Mouse (Mus musculus) gastrocnemius, adult 2 months (tissue): ENCODE results near the gene Piga. TPM values are rescaled to one million over a fixed set of nuclear protein-coding genes. Genes with fewer than 3 reads are reported as not detected.

Source experiments
- DNase-seq: peaks from one replicate; pipeline ENCODE4 v3.0.0; 2022
- H3K27ac ChIP-seq: fragments of 200-600 bp; 2 replicates; pipeline ENCODE4 v1.8.1; 2022; ENCODE audit warnings: mild to moderate bottlenecking
- H3K4me3 ChIP-seq: fragments of 200-600 bp; 2 replicates; pipeline ENCODE4 v1.8.1; 2022; ENCODE audit warnings: mild to moderate bottlenecking, moderate library complexity
- CTCF ChIP-seq: fragments of 200-600 bp; IDR thresholded peaks from 2 replicates; pipeline ENCODE4 v1.8.1; 2022; ENCODE audit warnings: antibody characterized with exemption, mild to moderate bottlenecking, moderate library complexity
- intact Hi-C: fragments of 180-260 bp; cut with DNase I; formaldehyde crosslinking; loops from one replicate; pipeline ENCODE4 v1.15.1; 2025
- total RNA-seq, 2 experiments: library from RNA; stranded (reverse); gene quantifications; 2 replicates each; pipeline ENCODE4 v1.2.3; 2021

Gene Piga
- total RNA-seq, 2 experiments from 2014 or later = 1.6 to 2.1 TPM

DNA sequence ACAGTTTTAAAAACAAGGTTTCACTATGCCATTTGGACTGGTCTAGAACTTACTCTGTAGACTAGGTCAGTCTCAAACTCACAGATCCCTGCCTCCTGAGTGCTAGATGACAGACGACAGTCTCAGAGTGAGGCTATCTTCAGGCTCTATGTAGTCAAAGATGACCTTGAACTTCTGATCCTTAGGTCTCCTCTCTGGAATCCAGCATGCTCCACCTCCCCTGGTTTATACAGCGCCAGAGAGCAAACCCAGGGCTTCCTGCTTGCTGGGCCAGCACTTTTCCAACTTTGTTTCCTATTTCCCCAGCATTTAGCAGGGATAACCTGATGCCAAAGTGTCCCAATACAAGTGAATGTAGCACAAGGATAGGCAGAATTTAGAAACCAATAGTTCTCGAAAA is 21.1 kb downstream of the Piga start:
- no peak for TF ChIP-seq CTCF
- no peak for DNase-seq
- Histone ChIP-seq H3K4me3 (peak overlapping the region; percentile 65), H3K27ac (peak overlapping the region; percentile 89)
- intact Hi-C loops = loop anchor here (10.0 kb wide), 1 partner anchor 136 kb away; no protein-coding TSS in a partner anchor

- H3K27ac ChIP-seq = peak overlapping the region; percentile 89
- peak overlapping the region; percentile 65 for H3K4me3 ChIP-seq
- DNase-seq = no peak
- intact Hi-C loops = loop anchor here (10.0 kb wide), 1 partner anchor 137 kb away; no protein-coding TSS in a partner anchor
- TF ChIP-seq CTCF = no peak
These were observed 21.7 kb downstream of the Piga start for GRCm38 (mm10) chrX:164441306-164441705.

GRCm38 (mm10) chrX:164445601-164446000 is 26.0 kb downstream of the Piga start:
- Histone ChIP-seq H3K27ac (no peak overlapping the region), H3K4me3 (no peak overlapping the region)
- TF ChIP-seq CTCF = no peak
- no peak for DNase-seq
- intact Hi-C loops = loop anchor here (5.0 to 10.0 kb wide), 2 partner anchors 141 to 263 kb away; no protein-coding TSS in a partner anchor

DNA sequence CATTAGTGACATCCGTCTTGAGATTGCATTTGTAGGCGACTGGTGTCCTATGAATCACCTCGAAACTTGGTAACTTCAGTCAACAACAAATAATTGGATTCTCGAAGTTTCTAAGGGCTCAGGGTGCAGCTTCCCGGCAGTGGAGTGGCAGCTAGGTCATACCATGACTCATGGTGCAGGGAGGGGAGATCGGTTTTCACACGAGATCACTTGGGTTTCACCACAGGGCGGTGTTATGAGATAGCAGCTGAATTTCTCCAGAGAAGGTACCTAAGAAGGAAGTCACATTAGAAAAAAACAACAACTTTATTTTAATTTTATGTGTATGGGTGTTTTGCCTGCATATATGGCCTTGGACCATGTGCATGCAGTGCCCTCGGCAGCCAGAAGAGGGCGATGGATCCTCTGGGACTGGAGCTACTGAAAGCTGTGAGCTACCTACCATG is 26.5 kb downstream of the Piga start:
- H3K27ac ChIP-seq = no peak overlapping the region
- intact Hi-C loops = loop anchor here (5.0 to 10.0 kb wide), 2 partner anchors 141 to 264 kb away; no protein-coding TSS in a partner anchor
- DNase-seq = no peak
- peak; percentile 44 for TF ChIP-seq CTCF
- H3K4me3 ChIP-seq = no peak overlapping the region

- intact Hi-C loops = loop anchor here (5.0 to 10.0 kb wide), 2 partner anchors 142 to 265 kb away; no protein-coding TSS in a partner anchor
- TF ChIP-seq CTCF = no peak
These were observed 27.5 kb downstream of the Piga start for GRCm38 (mm10) chrX:164446835-164447681.

GRCm38 (mm10) chrX:164447682-164448071 is 28.1 kb downstream of the Piga start:
- Histone ChIP-seq H3K4me3 (no peak overlapping the region), H3K27ac (no peak overlapping the region)
- no peak for DNase-seq
- intact Hi-C loops = loop anchor here (5.0 to 10.0 kb wide), 2 partner anchors 143 to 265 kb away; no protein-coding TSS in a partner anchor
- no peak for TF ChIP-seq CTCF

More at GRCm38 (mm10) chrX:164446835-164447681, 27.5 kb downstream of the Piga start:
- Histone ChIP-seq H3K4me3 (no peak overlapping the region), H3K27ac (no peak overlapping the region)
- DNase-seq = no peak

DNA sequence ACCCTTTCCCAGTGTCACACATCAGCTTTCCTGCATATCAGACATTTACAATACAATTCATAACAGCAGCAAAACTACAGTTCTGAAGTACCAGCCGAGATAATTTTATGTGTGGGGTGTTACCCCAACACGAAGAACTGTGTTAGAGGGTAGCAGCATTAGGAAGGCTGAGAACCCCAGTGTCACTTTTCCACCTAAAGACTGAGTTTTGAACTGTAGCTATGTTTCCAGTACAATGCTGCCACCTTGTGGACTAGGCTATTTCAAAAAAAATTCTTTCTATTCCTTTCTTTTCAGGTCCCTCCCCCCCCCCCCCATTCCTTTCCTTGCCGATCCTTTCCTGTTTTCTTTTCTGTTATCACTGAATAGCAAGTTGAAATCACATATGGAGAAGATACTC is 29.6 kb downstream of the Piga start:
- H3K27ac ChIP-seq = no peak overlapping the region
- DNase-seq = no peak
- H3K4me3 ChIP-seq = no peak overlapping the region
- TF ChIP-seq CTCF = peak; percentile 54
- intact Hi-C loops = loop anchor here (5.0 to 10.0 kb wide), 2 partner anchors 144 to 267 kb away; no protein-coding TSS in a partner anchor

- H3K27ac ChIP-seq = no peak overlapping the region
- intact Hi-C loops = no loop called here
- no peak overlapping the region for H3K4me3 ChIP-seq
- no peak for DNase-seq
- TF ChIP-seq CTCF = peak; percentile 37; the same call in 1 of the 2 replicates
These were observed 39.8 kb downstream of the Piga start for GRCm38 (mm10) chrX:164459205-164459878.

Other genes with a start within 250 kb of the Piga start
- gene Bmx, start 161.6 kb upstream of the Piga start, total RNA-seq = under 1 TPM; 0.08 to 0.28 TPM
- 1 to 10 TPM; 4.6 to 7.0 TPM for gene Pir, start 150.4 kb upstream of the Piga start, total RNA-seq
- gene Vegfd, start 46.4 kb upstream of the Piga start, total RNA-seq = 1 to 10 TPM; 2.6 to 2.7 TPM
- gene Asb11, start 17.2 kb downstream of the Piga start, total RNA-seq = 100 to 1,000 TPM; 141 to 190 TPM
- not detected for gene Asb9, start 86.5 kb downstream of the Piga start, total RNA-seq